Mouse (Mus musculus): Measurements from ENCODE around the gene Fuca1. TPM values are rescaled to one million over a fixed set of nuclear protein-coding genes. Genes with fewer than 3 reads are reported as not detected.
A peak's percentile ranks its signal among the peaks of the same experiment; 100 is the strongest.

Fuca1 gene
- polyA plus RNA-seq, 1 experiment from 2014 or later: 70.2 TPM

DNA sequence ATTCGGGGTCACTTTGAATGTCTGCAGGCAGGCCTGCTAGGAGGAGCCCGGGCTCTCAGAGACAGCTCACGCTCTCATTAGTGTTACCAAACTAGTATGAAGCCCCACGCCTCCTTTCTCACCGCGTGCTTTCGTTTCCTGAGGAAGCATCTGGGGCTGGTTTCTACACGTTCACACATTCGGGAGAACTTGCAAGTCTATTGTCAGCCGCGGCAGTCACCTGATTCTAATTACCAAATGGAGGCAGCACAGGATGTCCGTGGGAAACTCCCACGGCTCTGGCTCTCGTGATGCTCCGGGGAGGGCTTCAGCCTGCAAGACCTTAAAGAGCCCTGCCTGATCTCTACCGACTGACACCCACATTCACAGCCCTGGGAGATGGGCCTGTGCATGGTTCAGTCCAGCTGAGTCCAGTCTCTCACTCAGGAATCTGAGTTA is 43.9 kb upstream of the Fuca1 start:
- ATAC-seq (ENCODE audit: low read depth) (0 out of 2 replicates have a peak, but pooled peaks have one; percentile 7), DNase-seq (ENCODE audit: low spot score) (peak; percentile 94)
- Histone ChIP-seq H3K27ac (replicated peaks; ENCODE audit: low read depth, low read length) (peak overlapping the region; percentile 75), H3K9me3 (ENCODE audit: control insufficient read depth, low read length) (no peaks in the 10 kb centered on the region), H3K27me3 (replicated peaks; ENCODE audit: control insufficient read depth, insufficient read depth, low read length) (no peaks in the 10 kb centered on the region), H3K4me2 (ENCODE audit: low read depth, low read length) (peak overlapping the region; percentile 52), H3K9ac (ENCODE audit: low read depth, low read length) (peak overlapping the region; percentile 32; the same call in 1 of the 2 replicates), H3K4me1 (ENCODE audit: control insufficient read depth, insufficient read depth, low read length) (peaks cover 37% of the 10 kb centered on the region), H3K4me3 (ENCODE audit: low read depth, low read length) (peak overlapping the region; percentile 25), H3K36me3 (ENCODE audit: control insufficient read depth, insufficient read depth, low read length) (peaks cover 12% of the 10 kb centered on the region)
- 1% methylated on average over 16 of the region's 16 CpGs for WGBS

DNA sequence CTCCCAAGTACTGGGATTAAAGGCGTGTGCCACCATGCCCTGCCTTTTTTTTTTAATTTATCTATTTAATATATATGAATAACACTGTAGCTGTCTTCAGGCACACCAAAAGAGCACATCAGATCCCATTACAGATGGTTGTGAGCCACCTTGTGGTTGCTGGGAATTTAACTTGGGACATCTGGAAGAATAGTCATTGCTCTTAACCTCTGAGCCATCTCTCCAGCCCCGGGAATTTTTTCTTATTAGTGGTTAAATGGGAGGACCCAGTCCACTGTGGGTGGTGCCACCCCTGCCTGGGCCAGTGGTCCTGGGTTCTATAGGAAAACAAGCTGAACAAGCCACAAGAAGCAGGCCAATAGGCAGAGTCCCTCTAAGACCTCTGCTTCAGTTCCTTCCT is 42.8 kb upstream of the Fuca1 start:
- H3K27ac ChIP-seq (replicated peaks; ENCODE audit: low read depth, low read length): no peak overlapping the region
- H3K4me1 ChIP-seq (ENCODE audit: control insufficient read depth, insufficient read depth, low read length): peaks cover 30% of the 10 kb centered on the region
- peaks cover under 1% of the 10 kb centered on the region; the same call in 1 of the 2 replicates for H3K36me3 ChIP-seq (ENCODE audit: control insufficient read depth, insufficient read depth, low read length)
- 57% methylated on average over 2 of the region's 2 CpGs for WGBS
- no peak overlapping the region for H3K9ac ChIP-seq (ENCODE audit: low read depth, low read length)
- H3K4me2 ChIP-seq (ENCODE audit: low read depth, low read length): no peak overlapping the region
- H3K9me3 ChIP-seq (ENCODE audit: control insufficient read depth, low read length): no peaks in the 10 kb centered on the region
- H3K27me3 ChIP-seq (replicated peaks; ENCODE audit: control insufficient read depth, insufficient read depth, low read length): no peaks in the 10 kb centered on the region
- DNase-seq (ENCODE audit: low spot score) (no peak), ATAC-seq (ENCODE audit: low read depth) (no peak)
- no peak overlapping the region for H3K4me3 ChIP-seq (ENCODE audit: low read depth, low read length)

DNA sequence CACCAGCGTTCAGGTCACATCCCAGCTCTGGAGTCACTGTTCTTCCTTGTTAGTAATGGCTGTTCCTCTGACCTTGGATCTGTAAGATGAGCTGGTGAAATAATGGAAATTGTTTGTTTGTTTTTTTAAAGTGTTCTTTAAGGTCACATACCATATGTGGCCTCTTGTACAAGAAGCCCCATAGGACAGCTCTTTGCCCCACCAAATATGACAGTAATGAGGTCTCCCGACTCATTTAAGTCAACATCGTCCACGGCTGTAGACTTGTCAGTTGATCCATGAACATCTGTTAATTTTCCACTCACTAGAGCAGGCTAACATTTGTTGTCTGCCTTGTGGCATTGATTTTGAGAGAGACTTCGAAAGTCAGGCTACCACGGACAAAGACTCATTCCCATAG is 41.5 kb upstream of the Fuca1 start:
- Histone ChIP-seq H3K4me1 (ENCODE audit: control insufficient read depth, insufficient read depth, low read length) (peaks cover 31% of the 10 kb centered on the region), H3K27ac (replicated peaks; ENCODE audit: low read depth, low read length) (no peak overlapping the region), H3K4me2 (ENCODE audit: low read depth, low read length) (no peak overlapping the region), H3K4me3 (ENCODE audit: low read depth, low read length) (no peak overlapping the region), H3K9ac (ENCODE audit: low read depth, low read length) (no peak overlapping the region), H3K36me3 (ENCODE audit: control insufficient read depth, insufficient read depth, low read length) (no peaks in the 10 kb centered on the region), H3K27me3 (replicated peaks; ENCODE audit: control insufficient read depth, insufficient read depth, low read length) (no peaks in the 10 kb centered on the region), H3K9me3 (ENCODE audit: control insufficient read depth, low read length) (no peaks in the 10 kb centered on the region)
- WGBS: 24% methylated on average over 6 of the region's 6 CpGs
- DNase-seq (ENCODE audit: low spot score) (no peak), ATAC-seq (ENCODE audit: low read depth) (no peak)

DNA sequence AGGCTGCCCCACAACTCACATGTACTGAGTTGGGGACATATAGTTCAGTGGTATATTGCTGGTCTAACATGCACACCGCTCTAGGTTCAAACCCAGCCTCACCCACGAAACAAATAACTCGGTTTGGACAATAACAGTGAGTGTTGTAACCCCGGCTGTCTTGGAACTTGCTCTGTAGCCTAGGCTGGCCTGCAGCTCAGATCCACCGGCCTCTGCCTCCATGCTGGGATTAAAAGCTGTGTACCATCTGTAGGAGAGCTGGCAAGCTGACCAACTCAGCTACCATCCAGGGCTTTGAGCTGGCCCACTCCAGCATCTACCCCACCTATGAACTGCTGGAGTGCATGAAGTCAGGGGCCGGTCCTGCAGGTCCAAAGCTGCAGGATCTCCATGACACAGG is 40.5 kb upstream of the Fuca1 start:
- Histone ChIP-seq H3K9me3 (ENCODE audit: control insufficient read depth, low read length) (no peaks in the 10 kb centered on the region), H3K4me1 (ENCODE audit: control insufficient read depth, insufficient read depth, low read length) (peaks cover 29% of the 10 kb centered on the region), H3K9ac (ENCODE audit: low read depth, low read length) (no peak overlapping the region), H3K36me3 (ENCODE audit: control insufficient read depth, insufficient read depth, low read length) (no peaks in the 10 kb centered on the region), H3K27ac (replicated peaks; ENCODE audit: low read depth, low read length) (no peak overlapping the region), H3K4me2 (ENCODE audit: low read depth, low read length) (no peak overlapping the region), H3K27me3 (replicated peaks; ENCODE audit: control insufficient read depth, insufficient read depth, low read length) (no peaks in the 10 kb centered on the region), H3K4me3 (ENCODE audit: low read depth, low read length) (no peak overlapping the region)
- no peak for DNase-seq (ENCODE audit: low spot score)
- no peak for ATAC-seq (ENCODE audit: low read depth)
- WGBS: 97% methylated on average over 6 of the region's 6 CpGs

DNA sequence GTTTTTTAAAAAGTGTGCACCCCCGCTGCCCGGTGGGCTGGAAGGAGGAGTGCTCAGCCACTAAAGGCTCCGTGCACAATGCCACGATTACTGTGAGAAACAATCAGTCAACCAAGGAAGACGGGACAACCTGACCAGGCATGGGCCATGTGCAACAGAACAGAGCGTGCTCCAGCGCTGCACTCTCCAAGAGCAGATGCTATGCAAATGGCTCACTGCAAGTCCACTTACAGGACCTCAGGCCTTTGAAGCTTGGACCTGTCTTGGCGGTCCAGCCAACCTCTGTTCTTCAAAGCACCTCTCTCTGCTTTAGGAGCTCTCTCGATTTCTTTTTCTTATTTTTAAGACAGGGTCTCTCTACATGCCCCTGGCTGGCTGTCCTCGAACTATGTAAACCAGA is 40.0 kb upstream of the Fuca1 start:
- Histone ChIP-seq H3K27ac (replicated peaks; ENCODE audit: low read depth, low read length) (no peak overlapping the region), H3K4me3 (ENCODE audit: low read depth, low read length) (no peak overlapping the region), H3K4me1 (ENCODE audit: control insufficient read depth, insufficient read depth, low read length) (peaks cover 24% of the 10 kb centered on the region), H3K36me3 (ENCODE audit: control insufficient read depth, insufficient read depth, low read length) (no peaks in the 10 kb centered on the region), H3K4me2 (ENCODE audit: low read depth, low read length) (no peak overlapping the region), H3K9ac (ENCODE audit: low read depth, low read length) (no peak overlapping the region), H3K9me3 (ENCODE audit: control insufficient read depth, low read length) (no peaks in the 10 kb centered on the region), H3K27me3 (replicated peaks; ENCODE audit: control insufficient read depth, insufficient read depth, low read length) (no peaks in the 10 kb centered on the region)
- WGBS: 86% methylated on average over 10 of the region's 10 CpGs
- no peak for DNase-seq (ENCODE audit: low spot score)
- no peak for ATAC-seq (ENCODE audit: low read depth)

DNA sequence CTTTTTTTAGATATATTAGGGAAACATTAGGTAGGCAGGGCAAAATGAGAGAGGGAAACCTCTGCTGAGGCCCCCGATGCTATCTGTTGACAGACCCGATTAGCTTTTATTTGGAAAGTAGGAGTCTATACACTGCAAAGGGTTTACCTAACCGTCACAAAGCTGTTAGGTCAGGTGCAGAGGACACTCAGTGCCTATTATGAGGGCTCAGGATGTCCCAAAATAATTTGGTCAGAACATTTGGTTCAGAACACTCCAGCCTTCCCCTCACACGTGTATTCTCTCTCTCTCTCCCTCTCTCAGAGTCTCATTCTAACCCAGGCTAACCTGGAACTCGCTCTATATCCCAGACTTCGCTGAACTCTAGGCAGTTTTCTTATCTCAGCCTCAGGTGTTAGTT is 38.5 kb upstream of the Fuca1 start:
- Histone ChIP-seq H3K9me3 (ENCODE audit: control insufficient read depth, low read length) (no peaks in the 10 kb centered on the region), H3K4me2 (ENCODE audit: low read depth, low read length) (no peak overlapping the region), H3K27me3 (replicated peaks; ENCODE audit: control insufficient read depth, insufficient read depth, low read length) (no peaks in the 10 kb centered on the region), H3K9ac (ENCODE audit: low read depth, low read length) (no peak overlapping the region), H3K27ac (replicated peaks; ENCODE audit: low read depth, low read length) (no peak overlapping the region), H3K4me1 (ENCODE audit: control insufficient read depth, insufficient read depth, low read length) (peaks cover 9% of the 10 kb centered on the region), H3K4me3 (ENCODE audit: low read depth, low read length) (no peak overlapping the region), H3K36me3 (ENCODE audit: control insufficient read depth, insufficient read depth, low read length) (no peaks in the 10 kb centered on the region)
- ATAC-seq (ENCODE audit: low read depth) (no peak), DNase-seq (ENCODE audit: low spot score) (no peak)
- 71% methylated on average over 6 of the region's 6 CpGs for WGBS

DNA sequence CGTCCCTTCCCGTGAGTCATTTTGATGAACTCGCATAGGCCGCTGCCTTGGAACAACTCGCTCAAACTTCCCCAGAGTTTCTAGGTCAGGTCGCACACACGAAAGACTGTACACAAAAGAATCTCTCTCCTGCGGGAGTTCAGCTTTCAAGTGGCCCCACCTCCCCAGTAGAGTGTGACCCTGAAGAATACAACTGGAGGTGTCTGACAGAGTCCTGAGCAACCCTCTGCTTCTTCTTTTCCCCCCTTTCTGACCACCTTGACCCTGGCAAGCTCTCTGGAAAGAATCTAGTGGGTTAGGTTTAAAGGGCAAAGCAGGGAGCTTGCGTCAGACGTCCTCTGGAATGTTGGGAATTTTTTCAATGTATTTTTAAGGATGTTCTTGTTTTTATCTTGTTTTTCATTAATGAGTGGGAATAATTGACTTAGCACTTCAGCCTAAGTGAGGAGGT is 37.1 kb upstream of the Fuca1 start:
- no peak for DNase-seq (ENCODE audit: low spot score)
- H3K4me3 ChIP-seq (ENCODE audit: low read depth, low read length): no peak overlapping the region
- no peaks in the 10 kb centered on the region for H3K36me3 ChIP-seq (ENCODE audit: control insufficient read depth, insufficient read depth, low read length)
- no peak overlapping the region for H3K9ac ChIP-seq (ENCODE audit: low read depth, low read length)
- WGBS: 43% methylated on average over 10 of the region's 10 CpGs
- no peak for ATAC-seq (ENCODE audit: low read depth)
- H3K4me1 ChIP-seq (ENCODE audit: control insufficient read depth, insufficient read depth, low read length): peaks cover 8% of the 10 kb centered on the region; the same call in 1 of the 2 replicates
- H3K27ac ChIP-seq (replicated peaks; ENCODE audit: low read depth, low read length): no peak overlapping the region
- no peaks in the 10 kb centered on the region for H3K9me3 ChIP-seq (ENCODE audit: control insufficient read depth, low read length)
- H3K27me3 ChIP-seq (replicated peaks; ENCODE audit: control insufficient read depth, insufficient read depth, low read length): no peaks in the 10 kb centered on the region
- H3K4me2 ChIP-seq (ENCODE audit: low read depth, low read length): no peak overlapping the region

DNA sequence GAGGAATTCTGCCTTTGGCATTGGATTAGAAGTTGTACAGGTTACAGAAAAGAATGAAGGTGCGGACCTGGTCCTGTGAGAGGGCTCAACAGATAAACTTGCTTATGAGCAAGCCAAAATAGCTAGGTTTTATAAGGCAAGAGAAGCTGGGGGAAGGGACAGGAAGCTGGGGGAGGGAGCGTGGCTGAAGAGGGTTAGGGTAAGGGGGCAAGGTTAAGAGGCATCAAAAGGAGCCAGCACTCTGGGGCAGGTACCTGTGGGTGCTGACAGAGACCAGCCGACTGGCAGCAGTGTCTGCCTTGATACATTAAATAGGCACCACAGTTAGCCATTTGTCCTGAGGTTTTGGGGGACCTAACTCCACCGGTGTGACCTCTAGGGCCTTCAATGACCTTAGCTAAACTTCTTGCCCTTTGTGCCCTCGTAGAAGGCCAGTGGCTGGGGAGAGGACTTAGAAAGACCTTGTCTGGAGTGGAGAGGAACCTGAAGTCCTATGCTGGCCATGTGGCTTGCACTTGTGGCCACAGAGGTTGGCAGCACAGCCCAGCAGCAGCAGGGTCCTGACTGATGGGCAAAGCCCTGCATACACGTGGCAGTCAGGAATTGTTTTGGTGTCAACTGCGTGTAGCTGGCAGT is 36.5 kb upstream of the Fuca1 start:
- WGBS: 37% methylated on average over 7 of the region's 7 CpGs
- Histone ChIP-seq H3K27ac (replicated peaks; ENCODE audit: low read depth, low read length) (no peak overlapping the region), H3K4me2 (ENCODE audit: low read depth, low read length) (no peak overlapping the region), H3K36me3 (ENCODE audit: control insufficient read depth, insufficient read depth, low read length) (no peaks in the 10 kb centered on the region), H3K4me3 (ENCODE audit: low read depth, low read length) (no peak overlapping the region), H3K4me1 (ENCODE audit: control insufficient read depth, insufficient read depth, low read length) (peaks cover 8% of the 10 kb centered on the region; the same call in 1 of the 2 replicates), H3K9me3 (ENCODE audit: control insufficient read depth, low read length) (no peaks in the 10 kb centered on the region), H3K9ac (ENCODE audit: low read depth, low read length) (no peak overlapping the region), H3K27me3 (replicated peaks; ENCODE audit: control insufficient read depth, insufficient read depth, low read length) (no peaks in the 10 kb centered on the region)
- ATAC-seq (ENCODE audit: low read depth) (no peak), DNase-seq (ENCODE audit: low spot score) (no peak)

DNA sequence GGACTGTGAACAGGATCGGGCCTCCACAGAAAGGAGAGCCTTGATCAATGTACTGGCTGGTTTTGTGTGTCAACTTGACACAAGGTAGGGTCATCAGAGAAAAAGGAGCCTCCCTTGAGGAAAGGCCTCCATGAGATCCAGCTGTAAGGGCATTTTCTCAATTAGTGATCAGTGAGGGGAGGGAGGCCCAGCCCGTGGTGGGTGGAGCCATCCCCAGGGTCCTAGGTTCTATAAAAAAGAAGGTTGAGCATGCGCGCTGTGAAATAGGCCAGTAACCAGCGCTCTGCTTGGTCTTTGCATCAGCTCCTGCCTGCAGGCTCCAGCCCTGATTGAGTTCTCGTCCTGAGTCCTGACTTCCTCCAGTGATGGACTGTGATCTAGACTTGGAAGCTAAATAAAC is 36.0 kb upstream of the Fuca1 start:
- ATAC-seq (ENCODE audit: low read depth) (no peak), DNase-seq (ENCODE audit: low spot score) (no peak)
- no peaks in the 10 kb centered on the region for H3K36me3 ChIP-seq (ENCODE audit: control insufficient read depth, insufficient read depth, low read length)
- no peak overlapping the region for H3K4me2 ChIP-seq (ENCODE audit: low read depth, low read length)
- H3K4me3 ChIP-seq (ENCODE audit: low read depth, low read length): no peak overlapping the region
- 32% methylated on average over 6 of the region's 6 CpGs for WGBS
- H3K27me3 ChIP-seq (replicated peaks; ENCODE audit: control insufficient read depth, insufficient read depth, low read length): no peaks in the 10 kb centered on the region
- no peaks in the 10 kb centered on the region for H3K9me3 ChIP-seq (ENCODE audit: control insufficient read depth, low read length)
- no peak overlapping the region for H3K9ac ChIP-seq (ENCODE audit: low read depth, low read length)
- no peak overlapping the region for H3K27ac ChIP-seq (replicated peaks; ENCODE audit: low read depth, low read length)
- peaks cover 8% of the 10 kb centered on the region; the same call in 1 of the 2 replicates for H3K4me1 ChIP-seq (ENCODE audit: control insufficient read depth, insufficient read depth, low read length)
